Mouse (Mus musculus) olfactory bulb, adult 2 months (tissue): ENCODE results near the gene Btbd9.

ENCODE experiments used
- CTCF ChIP-seq: fragments of 200-500 bp; IDR thresholded peaks from 2 replicates; pipeline ENCODE4 v1.5.1; 2012; ENCODE audit warnings: low read depth, mild to moderate bottlenecking, low read length, moderate library complexity; ENCODE audit not compliant: insufficient read depth
- POLR2A ChIP-seq: fragments of 200-500 bp; IDR thresholded peaks from 2 replicates; pipeline ENCODE4 v1.6.1; 2012; ENCODE audit warnings: mild to moderate bottlenecking, low read depth, low read length, moderate library complexity; ENCODE audit not compliant: insufficient read depth

DNA sequence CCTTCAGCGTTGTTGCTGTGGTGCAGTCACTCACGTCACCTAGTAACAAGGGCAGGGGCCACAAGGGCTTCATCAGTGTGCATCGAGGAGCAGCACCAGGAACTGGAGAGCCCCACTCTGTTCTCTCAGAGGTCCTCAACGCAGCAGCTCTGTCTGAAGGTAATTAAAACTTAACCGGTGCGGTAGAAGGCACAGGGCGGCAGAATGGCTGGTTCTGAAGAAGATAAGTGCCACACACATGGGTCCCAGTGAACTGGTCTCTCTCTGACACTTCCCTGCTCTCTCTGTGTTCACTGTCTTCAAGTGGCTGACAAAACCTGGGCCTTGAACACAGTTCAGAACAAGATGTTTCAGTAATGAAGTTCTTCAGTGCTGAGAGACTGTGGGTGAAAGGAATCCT lies 239.5 kb downstream of the Btbd9 start:
- TF ChIP-seq CTCF: no peak
- TF ChIP-seq POLR2A: no peak
